Mouse (Mus musculus): ENCODE measurements around the gene Tmem253. TPM values are rescaled to one million over a fixed set of nuclear protein-coding genes. Genes with fewer than 3 reads are reported as not detected.

Gene Tmem253
- polyA plus RNA-seq, 1 experiment: 0.27 TPM

GRCm38 (mm10) chr14:52059982-52060381 is 44.5 kb downstream of the Tmem253 start:
- no peak for TF ChIP-seq POLR2A (IDR thresholded peaks at IDR 0.05; ENCODE audit: low read depth, low read length)
- no peak for TF ChIP-seq CTCF (IDR thresholded peaks at IDR 0.05; ENCODE audit: extremely low read depth, insufficient read depth, insufficient read length, insufficient replicate concordance)
- no peak for DNase-seq (ENCODE audit: low read depth in 1 of 2, low spot score in 2 of 2)
- WGBS: 64% methylated on average over 4 of the region's 4 CpGs

GRCm38 (mm10) chr14:52060800-52061199 is 45.3 kb downstream of the Tmem253 start:
- H3K4me1 ChIP-seq (ENCODE audit: control insufficient read depth, insufficient read depth, insufficient read length): no peaks in the 10 kb centered on the region
- H3K4me3 ChIP-seq (ENCODE audit: extremely low read depth, insufficient read depth, insufficient read length): no peak overlapping the region
- H3K27ac ChIP-seq (ENCODE audit: insufficient read depth, low read length): no peak overlapping the region
- H3K36me3 ChIP-seq (ENCODE audit: control insufficient read depth, insufficient read depth, low read length): no peaks in the 10 kb centered on the region
- H3K27me3 ChIP-seq (ENCODE audit: control insufficient read depth, insufficient read depth, low read length): no peaks in the 10 kb centered on the region
- WGBS: 97% methylated on average over 1 of the region's 1 CpGs
- TF ChIP-seq POLR2A (IDR thresholded peaks at IDR 0.05; ENCODE audit: low read depth, low read length): no peak
- TF ChIP-seq CTCF (IDR thresholded peaks at IDR 0.05; ENCODE audit: extremely low read depth, insufficient read depth, insufficient read length, insufficient replicate concordance): no peak
- DNase-seq (ENCODE audit: low read depth in 1 of 2, low spot score in 2 of 2): no peak

More at GRCm38 (mm10) chr14:52059982-52060381, 44.5 kb downstream of the Tmem253 start:
- H3K36me3 ChIP-seq (ENCODE audit: control insufficient read depth, insufficient read depth, low read length): no peaks in the 10 kb centered on the region
- no peak overlapping the region for H3K27ac ChIP-seq (ENCODE audit: insufficient read depth, low read length)
- no peaks in the 10 kb centered on the region for H3K27me3 ChIP-seq (ENCODE audit: control insufficient read depth, insufficient read depth, low read length)
- H3K4me1 ChIP-seq (ENCODE audit: control insufficient read depth, insufficient read depth, insufficient read length): no peaks in the 10 kb centered on the region
- H3K4me3 ChIP-seq (ENCODE audit: extremely low read depth, insufficient read depth, insufficient read length): no peak overlapping the region

DNA sequence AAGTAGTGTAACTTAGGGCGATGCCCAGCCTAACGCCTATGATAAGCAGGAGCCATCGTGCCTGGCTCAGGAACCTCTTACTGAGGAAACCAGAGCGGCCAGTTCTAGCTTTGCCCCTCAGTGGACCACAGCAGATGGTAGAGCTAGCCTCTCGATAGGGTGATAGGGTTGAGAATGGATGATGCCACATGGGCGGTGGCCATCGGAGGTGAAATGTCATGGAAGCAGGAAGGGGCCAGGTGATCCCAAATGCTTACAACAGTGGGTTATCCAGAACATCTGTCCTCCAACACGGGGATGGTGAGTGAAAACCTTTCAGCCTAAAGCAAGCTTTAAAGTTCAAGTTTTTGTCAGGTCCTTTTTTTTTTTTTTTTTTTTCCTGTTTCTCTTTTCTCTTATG is 46.3 kb downstream of the Tmem253 start:
- WGBS: 84% methylated on average over 8 of the region's 8 CpGs
- Histone ChIP-seq H3K4me3 (ENCODE audit: extremely low read depth, insufficient read depth, insufficient read length) (no peak overlapping the region), H3K36me3 (ENCODE audit: control insufficient read depth, insufficient read depth, low read length) (no peaks in the 10 kb centered on the region), H3K4me1 (ENCODE audit: control insufficient read depth, insufficient read depth, insufficient read length) (no peaks in the 10 kb centered on the region), H3K27me3 (ENCODE audit: control insufficient read depth, insufficient read depth, low read length) (no peaks in the 10 kb centered on the region), H3K27ac (ENCODE audit: insufficient read depth, low read length) (no peak overlapping the region)
- no peak for DNase-seq (ENCODE audit: low read depth in 1 of 2, low spot score in 2 of 2)
- no peak for TF ChIP-seq POLR2A (IDR thresholded peaks at IDR 0.05; ENCODE audit: low read depth, low read length)
- TF ChIP-seq CTCF (IDR thresholded peaks at IDR 0.05; ENCODE audit: extremely low read depth, insufficient read depth, insufficient read length, insufficient replicate concordance): no peak

- Histone ChIP-seq H3K4me1 (ENCODE audit: control insufficient read depth, insufficient read depth, insufficient read length) (no peaks in the 10 kb centered on the region), H3K27ac (ENCODE audit: insufficient read depth, low read length) (no peak overlapping the region), H3K36me3 (ENCODE audit: control insufficient read depth, insufficient read depth, low read length) (no peaks in the 10 kb centered on the region), H3K27me3 (ENCODE audit: control insufficient read depth, insufficient read depth, low read length) (no peaks in the 10 kb centered on the region), H3K4me3 (ENCODE audit: extremely low read depth, insufficient read depth, insufficient read length) (no peak overlapping the region)
- WGBS: 70% methylated on average over 4 of the region's 4 CpGs
- TF ChIP-seq POLR2A (IDR thresholded peaks at IDR 0.05; ENCODE audit: low read depth, low read length): no peak
- TF ChIP-seq CTCF (IDR thresholded peaks at IDR 0.05; ENCODE audit: extremely low read depth, insufficient read depth, insufficient read length, insufficient replicate concordance): no peak
- DNase-seq (ENCODE audit: low read depth in 1 of 2, low spot score in 2 of 2): no peak
These were observed 50.7 kb downstream of the Tmem253 start for GRCm38 (mm10) chr14:52066135-52066534.

Other genes with a start within 250 kb of the Tmem253 start
- gene Ang4, start 242.1 kb upstream of the Tmem253 start, polyA plus RNA-seq (2012; rRNA removed): not detected in 2 replicates
- gene AY358078, start 215.6 kb upstream of the Tmem253 start, polyA plus RNA-seq (2012; rRNA removed): not detected in 2 replicates
- 3.9 and 15.5 TPM in 2 replicates for gene Ear6, start 162.0 kb upstream of the Tmem253 start, polyA plus RNA-seq (2012; rRNA removed)
- 24.9 and 34.9 TPM in 2 replicates for gene Mettl17, start 130.8 kb upstream of the Tmem253 start, polyA plus RNA-seq (2012; rRNA removed)
- gene Slc39a2, start 122.8 kb upstream of the Tmem253 start, polyA plus RNA-seq (2012; rRNA removed): 0.75 and 0.81 TPM in 2 replicates
- 19.2 and 21.0 TPM in 2 replicates for gene Ndrg2, start 101.5 kb upstream of the Tmem253 start, polyA plus RNA-seq (2012; rRNA removed)
- gene Tppp2, start 97.2 kb upstream of the Tmem253 start, polyA plus RNA-seq (2012; rRNA removed): not detected in 2 replicates
- gene Rnase13, start 92.9 kb upstream of the Tmem253 start, polyA plus RNA-seq (2012; rRNA removed): not detected in 2 replicates
- gene Arhgef40, start 30.9 kb upstream of the Tmem253 start, polyA plus RNA-seq (2012; rRNA removed): 18.4 and 19.3 TPM in 2 replicates
- gene Zfp219, start 5.1 kb downstream of the Tmem253 start, polyA plus RNA-seq (2012; rRNA removed): 31.0 and 46.5 TPM in 2 replicates
- gene Olfr221, start 26.8 kb downstream of the Tmem253 start, polyA plus RNA-seq (2012; rRNA removed): not detected in 2 replicates
- gene Hnrnpc, start 88.4 kb downstream of the Tmem253 start, polyA plus RNA-seq (2012; rRNA removed): 47.8 and 57.3 TPM in 2 replicates
- gene Rpgrip1, start 95.0 kb downstream of the Tmem253 start, polyA plus RNA-seq (2012; rRNA removed): 12.8 and 14.7 TPM in 2 replicates
- 7.7 and 8.7 TPM in 2 replicates for gene Supt16, start 181.8 kb downstream of the Tmem253 start, polyA plus RNA-seq (2012; rRNA removed)
- 33.2 and 34.2 TPM in 2 replicates for gene Chd8, start 242.1 kb downstream of the Tmem253 start, polyA plus RNA-seq (2012; rRNA removed)